17 mouse cellular contexts compared by ENCODE assay signal in genomic region chr14:62188147-62188885, GRCm38 (mm10).
"Had no signal": no experiment of that assay in that cellular context is flagged by ENCODE, and none has a peak within 500 bp of the region (broad histone marks: within the 10 kb centered on the region; RNA-seq: fewer than 3 reads in every experiment).

No protein-coding gene starts in this region.

- H3K27me3 ChIP-seq: liver, embryonic 12.5 days; neural tube, embryonic 15.5 days had no signal

- H3K4me2 ChIP-seq: liver, embryonic 12.5 days; neural tube, embryonic 15.5 days had no signal

- ATAC-seq: liver, embryonic 12.5 days had no signal

- H3K27ac ChIP-seq: kidney, postnatal 0 days; liver, embryonic 12.5 days; midbrain, embryonic 10.5 days; neural tube, embryonic 15.5 days; stomach, postnatal 0 days had no signal

- H3K9ac ChIP-seq: liver, embryonic 12.5 days; neural tube, embryonic 15.5 days had no signal

- H3K4me3 ChIP-seq: liver, embryonic 12.5 days; midbrain, embryonic 10.5 days; myocyte; neural tube, embryonic 15.5 days had no signal

- H3K9me3 ChIP-seq: liver, embryonic 12.5 days; midbrain, embryonic 10.5 days; neural tube, embryonic 15.5 days had no signal

- DNase-seq: kidney, adult 11 months; kidney, adult 9 months; kidney, postnatal 36 days; layer of hippocampus, adult 9-11 months; layer of hippocampus, postnatal 36 days; left cerebral cortex, postnatal 4 days; midbrain, embryonic 14.5 days; right cerebral cortex, adult 18-20 months; right cerebral cortex, postnatal 25 days; thymus, adult 2 months; thymus, postnatal 25 days had no signal

- H3K36me3 ChIP-seq: liver, embryonic 12.5 days; midbrain, embryonic 10.5 days; neural tube, embryonic 15.5 days had no signal

- H3K4me1 ChIP-seq: liver, embryonic 12.5 days had no signal
